8 mouse cellular contexts compared by ENCODE assay signal in genomic region chr11:23068201-23068600, GRCm38 (mm10).
DNase-seq lines count a peak whose midpoint lies in the region; ATAC-seq and TF ChIP-seq lines count a peak whose summit lies in the region.

No protein-coding gene starts in this region.

- 7% methylated on average over 10 of the region's 10 CpGs for WGBS in cerebellum, adult 2 months
- 14% methylated on average over 10 of the region's 10 CpGs for WGBS in neural tube, embryonic 11.5 days
- 7% methylated on average over 10 of the region's 10 CpGs for WGBS in limb, embryonic 13.5 days
- 6% methylated on average over 10 of the region's 10 CpGs for WGBS in stomach, embryonic 15.5 days

- H3K9ac ChIP-seq in neural tube, embryonic 11.5 days (ENCODE audit: low read length): peak overlapping the region; percentile 63
- peak overlapping the region; percentile 79 for H3K9ac ChIP-seq in limb, embryonic 13.5 days
- H3K9ac ChIP-seq in stomach, embryonic 15.5 days: peak overlapping the region; percentile 54; the same call in 1 of the 2 replicates

- no peaks in the 10 kb centered on the region for H3K4me1 ChIP-seq in cerebellum, adult 2 months (ENCODE audit: control insufficient read depth, insufficient read depth, low read length)
- no peaks in the 10 kb centered on the region for H3K4me1 ChIP-seq in neural tube, embryonic 11.5 days (ENCODE audit: control insufficient read depth, insufficient read depth, low read length)
- peaks cover 4% of the 10 kb centered on the region; the same call in 1 of the 2 replicates for H3K4me1 ChIP-seq in limb, embryonic 13.5 days
- peaks cover 3% of the 10 kb centered on the region; the same call in 1 of the 2 replicates for H3K4me1 ChIP-seq in stomach, embryonic 15.5 days

- DNase-seq in cerebellum, adult 2 months: no peak
- DNase-seq in cerebellum, adult 11-12 months: no peak
- no peak for DNase-seq in neural tube, embryonic 11.5 days (ENCODE audit: low spot score)
- no peak for DNase-seq in neural tube, embryonic 10.5 days (ENCODE audit: extremely low spot score, low spot score)
- DNase-seq in gastrocnemius, postnatal 14 days: no peak
- DNase-seq in kidney, adult 11 months: no peak

- no peaks in the 10 kb centered on the region for H3K9me3 ChIP-seq in neural tube, embryonic 11.5 days (ENCODE audit: control insufficient read depth, low read length)
- no peaks in the 10 kb centered on the region for H3K9me3 ChIP-seq in limb, embryonic 13.5 days
- H3K9me3 ChIP-seq in stomach, embryonic 15.5 days: no peaks in the 10 kb centered on the region

- no peak for TF ChIP-seq POLR2A in cerebellum, adult 2 months (IDR thresholded peaks at IDR 0.05; ENCODE audit: borderline replicate concordance, insufficient read depth, low read length)

- no peak for TF ChIP-seq CTCF in cerebellum, adult 2 months (IDR thresholded peaks at IDR 0.05; ENCODE audit: borderline replicate concordance, insufficient read depth, low read depth, low read length)

- peak overlapping the region; percentile 64 for H3K4me2 ChIP-seq in neural tube, embryonic 11.5 days (ENCODE audit: low read depth)
- H3K4me2 ChIP-seq in limb, embryonic 13.5 days (replicated peaks): peak overlapping the region; percentile 64
- peak overlapping the region; percentile 87 for H3K4me2 ChIP-seq in stomach, embryonic 15.5 days

- H3K4me3 ChIP-seq in cerebellum, adult 2 months (replicated peaks; ENCODE audit: insufficient read depth, low read depth, low read length): peak overlapping the region; percentile 80
- H3K4me3 ChIP-seq in neural tube, embryonic 11.5 days (ENCODE audit: low read depth, low read length): peak overlapping the region; percentile 61
- H3K4me3 ChIP-seq in limb, embryonic 13.5 days: peak overlapping the region; percentile 69
- peak overlapping the region; percentile 73 for H3K4me3 ChIP-seq in stomach, embryonic 15.5 days (replicated peaks)

- H3K27me3 ChIP-seq in cerebellum, adult 2 months (ENCODE audit: control insufficient read depth, insufficient read depth, low read length): no peaks in the 10 kb centered on the region
- H3K27me3 ChIP-seq in neural tube, embryonic 11.5 days (ENCODE audit: control insufficient read depth, insufficient read depth, low read length): no peaks in the 10 kb centered on the region
- no peaks in the 10 kb centered on the region for H3K27me3 ChIP-seq in limb, embryonic 13.5 days
- H3K27me3 ChIP-seq in stomach, embryonic 15.5 days (replicated peaks): no peaks in the 10 kb centered on the region

- peak overlapping the region; percentile 15; the same call in 1 of the 2 replicates for H3K27ac ChIP-seq in cerebellum, adult 2 months (ENCODE audit: insufficient read depth, low read length)
- H3K27ac ChIP-seq in neural tube, embryonic 11.5 days (ENCODE audit: low read depth, low read length): no peak overlapping the region
- H3K27ac ChIP-seq in limb, embryonic 13.5 days: no peak overlapping the region
- H3K27ac ChIP-seq in stomach, embryonic 15.5 days: peak overlapping the region; percentile 77

- intact Hi-C loops in gastrocnemius, postnatal 14 days (cut with DNase I; ENCODE audit: low total_unique reads): no loop called here

- no peaks in the 10 kb centered on the region for H3K36me3 ChIP-seq in neural tube, embryonic 11.5 days (ENCODE audit: control insufficient read depth, insufficient read depth, low read length)
- H3K36me3 ChIP-seq in limb, embryonic 13.5 days: no peaks in the 10 kb centered on the region
- H3K36me3 ChIP-seq in stomach, embryonic 15.5 days: no peaks in the 10 kb centered on the region

- ATAC-seq in neural tube, embryonic 11.5 days (ENCODE audit: insufficient read depth, low FRiP score, low TSS enrichment): no peak
- no peak for ATAC-seq in limb, embryonic 13.5 days (ENCODE audit: low FRiP score, low read depth)
- no peak for ATAC-seq in stomach, embryonic 15.5 days (ENCODE audit: insufficient read depth, low FRiP score, low read depth)

Comparison
In these comparisons a context has a peak if more than half of its experiments do, and no peak if none do; other contexts are left out.
1. H3K27ac ChIP-seq: peak in cerebellum, adult 2 months (single experiment) and stomach, embryonic 15.5 days (single experiment); none in neural tube, embryonic 11.5 days (single experiment) and limb, embryonic 13.5 days (single experiment).
2. Peak in every context shown above with its lines, with median percentiles within 50 percentile points of each other: H3K4me3 ChIP-seq, H3K4me2 ChIP-seq and H3K9ac ChIP-seq.